Mouse (Mus musculus): Measurements from ENCODE around the gene Dmxl2. TPM values are rescaled to one million over a fixed set of nuclear protein-coding genes. Genes with fewer than 3 reads are reported as not detected.

Gene Dmxl2
- total and polyA plus RNA-seq, 3 experiments: 6.1 to 238 (median 9.1) TPM

- H3K27ac ChIP-seq (ENCODE audit: control insufficient read depth, low read depth, low read length): no peak overlapping the region
- peaks cover 6 to 9% of the 10 kb centered on the region in 2 experiments for H3K4me1 ChIP-seq (ENCODE audit: control insufficient read depth in 1 of 2, insufficient read depth in 2 of 2, low read length in 2 of 2)
- H3K36me3 ChIP-seq (ENCODE audit: control insufficient read depth in 1 of 2, insufficient read depth in 2 of 2, low read length in 2 of 2): peaks cover 0 to 14% of the 10 kb centered on the region in 2 experiments; a peak in 2 of 4 replicates
- H3K9ac ChIP-seq (ENCODE audit: control insufficient read depth, low read depth, low read length, poor library complexity, severe bottlenecking): no peak overlapping the region
- H3K4me3 ChIP-seq (ENCODE audit: control insufficient read depth in 1 of 2, insufficient read depth in 1 of 2, low read depth in 2 of 2, low read length in 2 of 2): no peak overlapping the region
- H3K79me2 ChIP-seq (ENCODE audit: control insufficient read depth, insufficient read depth, low read length, poor library complexity): no peaks in the 10 kb centered on the region
- no peaks in the 10 kb centered on the region for H3K27me3 ChIP-seq (ENCODE audit: control insufficient read depth in 1 of 2, insufficient read depth in 2 of 2, low read length in 2 of 2)
- TF ChIP-seq SIN3A (IDR thresholded peaks at IDR 0.05; ENCODE audit: low read length) (0 out of 2 replicates have a peak, but pooled peaks have one; percentile 23), MAZ (IDR thresholded peaks at IDR 0.05; ENCODE audit: low read depth, low read length) (no peak), POLR2AphosphoS2 (IDR thresholded peaks at IDR 0.05; ENCODE audit: low read length) (no peak), GATA1 (IDR thresholded peaks at IDR 0.05; ENCODE audit: low read depth, low read length) (peak; percentile 49; the same call in 1 of the 2 replicates), ETS1 (IDR thresholded peaks at IDR 0.05; ENCODE audit: low read depth, low read length) (peak; percentile 76), CHD2 (IDR thresholded peaks at IDR 0.05; ENCODE audit: low read length) (no peak), RCOR1 (IDR thresholded peaks at IDR 0.05; ENCODE audit: low read depth, low read length) (peak; percentile 84; the same call in 1 of the 2 replicates), ZMIZ1 (IDR thresholded peaks at IDR 0.05; ENCODE audit: low read depth, low read length) (no peak), TAL1 (IDR thresholded peaks at IDR 0.05; ENCODE audit: low read length) (no peak), ELF1 (IDR thresholded peaks at IDR 0.05; ENCODE audit: low read depth, low read length) (no peak), EP300 (IDR thresholded peaks at IDR 0.05; ENCODE audit: low read depth in 1 of 2, low read length in 2 of 2) (peak; percentile 23 to 66; a peak in 3 of 4 replicates), UBTF (IDR thresholded peaks at IDR 0.05; ENCODE audit: borderline replicate concordance, insufficient read depth, low read depth, low read length) (no peak), NRF1 (IDR thresholded peaks at IDR 0.05; ENCODE audit: insufficient read depth, low read depth, low read length, poor library complexity, severe bottlenecking) (no peak), TCF12 (IDR thresholded peaks at IDR 0.05; ENCODE audit: low read depth, low read length) (peak; percentile 58), JUND (IDR thresholded peaks at IDR 0.05; ENCODE audit: low read depth, low read length) (no peak), CTCF (IDR thresholded peaks at IDR 0.05 in 2 of 3, conservative IDR thresholded peaks at IDR 0.05 in 1 of 3; ENCODE audit: control insufficient read depth in 1 of 3, insufficient read depth in 1 of 3, low read depth in 2 of 3, low read length in 3 of 3, poor library complexity in 1 of 3, severe bottlenecking in 1 of 3) (peak in 1 of 3 experiments; percentile 7; a peak in 1 of 6 replicates), MAFK (IDR thresholded peaks at IDR 0.05; ENCODE audit: borderline replicate concordance, low read depth, low read length) (no peak)
- no peaks in the 10 kb centered on the region for H3K9me3 ChIP-seq (replicated peaks; ENCODE audit: insufficient read depth, low read length)
- peak; percentile 29 for DNase-seq (ENCODE audit: low read depth, low spot score)
These were observed 28.6 kb downstream of the Dmxl2 start for GRCm38 (mm10) chr9:54472784-54473183.

GRCm38 (mm10) chr9:54469339-54469738, 32.1 kb downstream of the Dmxl2 start:
- Histone ChIP-seq H3K36me3 (ENCODE audit: control insufficient read depth in 1 of 2, insufficient read depth in 2 of 2, low read length in 2 of 2) (peaks cover 0 to 19% of the 10 kb centered on the region in 2 experiments; a peak in 2 of 4 replicates), H3K4me3 (ENCODE audit: control insufficient read depth in 1 of 2, insufficient read depth in 1 of 2, low read depth in 2 of 2, low read length in 2 of 2) (no peak overlapping the region), H3K9me3 (replicated peaks; ENCODE audit: insufficient read depth, low read length) (no peaks in the 10 kb centered on the region), H3K9ac (ENCODE audit: control insufficient read depth, low read depth, low read length, poor library complexity, severe bottlenecking) (no peak overlapping the region), H3K27me3 (ENCODE audit: control insufficient read depth in 1 of 2, insufficient read depth in 2 of 2, low read length in 2 of 2) (no peaks in the 10 kb centered on the region), H3K79me2 (ENCODE audit: control insufficient read depth, insufficient read depth, low read length, poor library complexity) (no peaks in the 10 kb centered on the region), H3K27ac (ENCODE audit: control insufficient read depth, low read depth, low read length) (no peak overlapping the region), H3K4me1 (ENCODE audit: control insufficient read depth in 1 of 2, insufficient read depth in 2 of 2, low read length in 2 of 2) (peaks cover 7 to 8% of the 10 kb centered on the region in 2 experiments)
- no peak for TF ChIP-seq ZMIZ1 (IDR thresholded peaks at IDR 0.05; ENCODE audit: low read depth, low read length)
- TF ChIP-seq EP300 (IDR thresholded peaks at IDR 0.05; ENCODE audit: low read depth in 1 of 2, low read length in 2 of 2): no peak
- no peak for TF ChIP-seq POLR2AphosphoS2 (IDR thresholded peaks at IDR 0.05; ENCODE audit: low read length)
- no peak for TF ChIP-seq GATA1 (IDR thresholded peaks at IDR 0.05; ENCODE audit: low read depth, low read length)
- TF ChIP-seq SIN3A (IDR thresholded peaks at IDR 0.05; ENCODE audit: low read length): no peak
- no peak for TF ChIP-seq MXI1 (IDR thresholded peaks at IDR 0.05; ENCODE audit: low read depth, low read length)
- TF ChIP-seq UBTF (IDR thresholded peaks at IDR 0.05; ENCODE audit: borderline replicate concordance, insufficient read depth, low read depth, low read length): no peak
- no peak for TF ChIP-seq TCF12 (IDR thresholded peaks at IDR 0.05; ENCODE audit: low read depth, low read length)
- TF ChIP-seq MAX (IDR thresholded peaks at IDR 0.05; ENCODE audit: low read length): no peak
- no peak for TF ChIP-seq KAT2A (conservative IDR thresholded peaks at IDR 0.05; ENCODE audit: low read depth, low read length)
- no peak for TF ChIP-seq MEF2A (IDR thresholded peaks at IDR 0.05; ENCODE audit: extremely low read depth, insufficient replicate concordance, low read depth, low read length, poor library complexity, severe bottlenecking)
- no peak for TF ChIP-seq ZNF384 (IDR thresholded peaks at IDR 0.05; ENCODE audit: low read depth, low read length)
- TF ChIP-seq ELF1 (IDR thresholded peaks at IDR 0.05; ENCODE audit: low read depth, low read length): no peak
- TF ChIP-seq BHLHE40 (IDR thresholded peaks at IDR 0.05; ENCODE audit: borderline replicate concordance, low read depth, low read length): no peak
- TF ChIP-seq NELFE (IDR thresholded peaks at IDR 0.05; ENCODE audit: low read depth, low read length): no peak
- no peak for DNase-seq (ENCODE audit: low read depth, low spot score)

Data from MEL (cell line).